Mouse (Mus musculus) MEL (cell line): ENCODE data around the gene Gls. TPM values are rescaled to one million over a fixed set of nuclear protein-coding genes. Genes with fewer than 3 reads are reported as not detected.
A peak's percentile ranks its signal among the peaks of the same experiment; 100 is the strongest.

Source experiments
- DNase-seq: peaks from one replicate; pipeline ENCODE4 v3.0.0; 2011; ENCODE audit warnings: low read depth, low spot score
- H3K27ac ChIP-seq: 2 replicates; pipeline ENCODE4 v1.5.1; 2012; ENCODE audit warnings: low read depth, mild to moderate bottlenecking, control low read depth, low read length, moderate library complexity; ENCODE audit not compliant: control insufficient read depth
- H3K27me3 ChIP-seq, 2 experiments: fragments of 150-350 bp in 1 of 2; sonication (generic) in 1 of 2; 2 replicates each; pipeline ENCODE4 v1.6.1; 2012; ENCODE audit warnings: low read length in 2 of 2, mild to moderate bottlenecking in 2 of 2, improper control_type of control experiment in 1 of 2, moderate library complexity in 1 of 2; ENCODE audit not compliant: insufficient read depth in 2 of 2, control insufficient read depth in 1 of 2
- H3K36me3 ChIP-seq, 2 experiments: 2 replicates each; pipeline ENCODE4 v1.6.1; 2012 to 2014; ENCODE audit warnings: low read length in 2 of 2, improper control_type of control experiment in 1 of 2, inconsistent platforms in 1 of 2, mild to moderate bottlenecking in 1 of 2; ENCODE audit not compliant: insufficient read depth in 2 of 2, control insufficient read depth in 1 of 2
- H3K4me1 ChIP-seq, 2 experiments: fragments of 150-350 bp in 1 of 2; sonication (generic) in 1 of 2; 2 replicates each; pipeline ENCODE4 v1.6.1; 2012; ENCODE audit warnings: low read length in 2 of 2, improper control_type of control experiment in 1 of 2, mild to moderate bottlenecking in 1 of 2; ENCODE audit not compliant: insufficient read depth in 2 of 2, control insufficient read depth in 1 of 2
- H3K4me3 ChIP-seq, 2 experiments: fragments of 150-350 bp in 1 of 2; sonication (generic) in 1 of 2; 2 replicates each; pipeline ENCODE4 v1.5.1; 2012; ENCODE audit warnings: low read depth in 2 of 2, low read length in 2 of 2, mild to moderate bottlenecking in 2 of 2, moderate library complexity in 2 of 2, control low read depth in 1 of 2, improper control_type of control experiment in 1 of 2; ENCODE audit not compliant: control insufficient read depth in 1 of 2, insufficient read depth in 1 of 2
- H3K79me2 ChIP-seq: 2 replicates; pipeline ENCODE4 v1.6.1; 2012; ENCODE audit warnings: mild to moderate bottlenecking, low read length, moderate library complexity; ENCODE audit not compliant: control insufficient read depth, poor library complexity, insufficient read depth
- H3K9ac ChIP-seq: 2 replicates; pipeline ENCODE4 v1.6.1; 2012; ENCODE audit warnings: low read depth, mild to moderate bottlenecking, control low read depth, low read length, moderate library complexity; ENCODE audit not compliant: control insufficient read depth, poor library complexity, severe bottlenecking
- H3K9me3 ChIP-seq: fragments of 150-350 bp; sonication (generic); replicated peaks from 2 replicates; pipeline ENCODE4 v1.6.1; 2012; ENCODE audit warnings: mild to moderate bottlenecking, low read length, improper control_type of control experiment, moderate library complexity; ENCODE audit not compliant: insufficient read depth
- BHLHE40 ChIP-seq: IDR thresholded peaks from 2 replicates; pipeline ENCODE4 v1.6.1; 2012; ENCODE audit warnings: low read depth, mild to moderate bottlenecking, inconsistent platforms, low read length, improper control_type of control experiment, borderline replicate concordance
- CTCF ChIP-seq, 3 experiments: IDR thresholded peaks in 2 of 3; conservative IDR thresholded peaks in 1 of 3; 2 replicates each; pipeline ENCODE4 v1.5.1; 2011 to 2012; ENCODE audit warnings: low read length in 3 of 3, low read depth in 2 of 3, mild to moderate bottlenecking in 2 of 3, improper control_type of control experiment in 1 of 3, inconsistent platforms in 1 of 3, mixed read lengths in 1 of 3, moderate library complexity in 1 of 3; ENCODE audit not compliant: control insufficient read depth in 1 of 3, insufficient read depth in 1 of 3, poor library complexity in 1 of 3, severe bottlenecking in 1 of 3
- E2F4 ChIP-seq: IDR thresholded peaks from 2 replicates; pipeline ENCODE4 v1.6.1; 2011; ENCODE audit warnings: low read depth, low read length, improper control_type of control experiment, borderline replicate concordance
- ETS1 ChIP-seq: IDR thresholded peaks from 2 replicates; pipeline ENCODE4 v1.6.1; 2012; ENCODE audit warnings: low read depth, mild to moderate bottlenecking, inconsistent platforms, low read length, improper control_type of control experiment, moderate library complexity
- GATA1 ChIP-seq: IDR thresholded peaks from 2 replicates; pipeline ENCODE4 v1.6.1; 2011; ENCODE audit warnings: low read depth, low read length, improper control_type of control experiment
- HCFC1 ChIP-seq: IDR thresholded peaks from 2 replicates; pipeline ENCODE4 v1.6.1; 2012; ENCODE audit warnings: low read depth, mild to moderate bottlenecking, inconsistent platforms, low read length, improper control_type of control experiment, moderate library complexity
- JUND ChIP-seq: IDR thresholded peaks from 2 replicates; pipeline ENCODE4 v1.6.1; 2011; ENCODE audit warnings: low read depth, mild to moderate bottlenecking, improper control_type of control experiment, low read length
- POLR2AphosphoS5 ChIP-seq: IDR thresholded peaks from 2 replicates; pipeline ENCODE4 v1.6.1; 2012; ENCODE audit warnings: low read depth, borderline replicate concordance, mild to moderate bottlenecking, inconsistent platforms, low read length, moderate library complexity, mixed read lengths
- RAD21 ChIP-seq: IDR thresholded peaks from 2 replicates; pipeline ENCODE4 v1.6.1; 2011; ENCODE audit warnings: mild to moderate bottlenecking, low read depth, low read length, improper control_type of control experiment
- SIN3A ChIP-seq: IDR thresholded peaks from 2 replicates; pipeline ENCODE4 v1.6.1; 2012; ENCODE audit warnings: low read length, improper control_type of control experiment, inconsistent platforms
- SMC3 ChIP-seq: IDR thresholded peaks from 2 replicates; pipeline ENCODE4 v1.6.1; 2011; ENCODE audit warnings: low read depth, low read length, improper control_type of control experiment
- UBTF ChIP-seq: IDR thresholded peaks from 2 replicates; pipeline ENCODE4 v1.6.1; 2012; ENCODE audit warnings: low read depth, mild to moderate bottlenecking, inconsistent platforms, low read length, improper control_type of control experiment, moderate library complexity, borderline replicate concordance; ENCODE audit not compliant: insufficient read depth
- USF1 ChIP-seq: IDR thresholded peaks from 2 replicates; pipeline ENCODE4 v1.6.1; 2014; ENCODE audit warnings: low read depth, mild to moderate bottlenecking, inconsistent platforms, low read length, improper control_type of control experiment, moderate library complexity
- polyA plus RNA-seq, 2 experiments: library from polyadenylated mRNA; stranded (reverse) in 1 of 2; unstranded in 1 of 2; fragments of >175 nt in 1 of 2; fragments of >200 nt in 1 of 2; gene quantifications; 2 replicates each; pipeline versions ENCODE4 v1.2.1 to v1.2.4; 2012; ENCODE audit warnings: low replicate concordance in 2 of 2, low read depth in 1 of 2; ENCODE audit not compliant: insufficient read length in 2 of 2, insufficient read depth in 1 of 2, missing spikeins in 1 of 2
- total RNA-seq: library from RNA; depleted of rRNA; stranded (reverse); fragments of 300-350 nt; gene quantifications from 2 replicates; pipeline ENCODE4 v1.2.3, GENCODE M21; 2012

Gene Gls
- total and polyA plus RNA-seq, 3 experiments, result 57.2 to 121 (median 91.9) TPM

GRCm38 (mm10) chr1:52121052-52121451, 112.0 kb downstream of the Gls start:
- Histone ChIP-seq H3K27ac (no peak overlapping the region), H3K27me3 (no peaks in the 10 kb centered on the region)
- TF ChIP-seq CTCF (IDR thresholded peaks at IDR 0.05 in 2 of 3, conservative IDR thresholded peaks at IDR 0.05 in 1 of 3; ENCODE audit: control insufficient read depth in 1 of 3, insufficient read depth in 1 of 3, low read depth in 2 of 3, low read length in 3 of 3, poor library complexity in 1 of 3, severe bottlenecking in 1 of 3) (no peak), BHLHE40 (no peak), GATA1 (no peak), UBTF (no peak), SIN3A (no peak), SMC3 (no peak), HCFC1 (no peak)
- TF ChIP-seq, all 39 proteins: peak for 0
- Histone ChIP-seq H3K4me3 (no peak overlapping the region), H3K9ac (no peak overlapping the region), H3K36me3 (no peaks in the 10 kb centered on the region; a peak in 2 of 4 replicates), H3K9me3 (no peaks in the 10 kb centered on the region), H3K79me2 (peaks cover 3% of the 10 kb centered on the region; the same call in 1 of the 2 replicates), H3K4me1 (peaks cover 0 to 8% of the 10 kb centered on the region in 2 experiments; a peak in 2 of 4 replicates)
- no peak for DNase-seq

- Histone ChIP-seq H3K4me3 (peak overlapping the region; percentile 81 to 91), H3K4me1 (peaks cover 0 to 8% of the 10 kb centered on the region in 2 experiments; a peak in 2 of 4 replicates), H3K9me3 (no peaks in the 10 kb centered on the region), H3K79me2 (peaks cover 3% of the 10 kb centered on the region; the same call in 1 of the 2 replicates), H3K36me3 (no peaks in the 10 kb centered on the region; a peak in 2 of 4 replicates), H3K27ac (no peak overlapping the region), H3K9ac (peak overlapping the region; percentile 86; the same call in 1 of the 2 replicates), H3K27me3 (no peaks in the 10 kb centered on the region)
- TF ChIP-seq ETS1 (no peak), CTCF (IDR thresholded peaks at IDR 0.05 in 2 of 3, conservative IDR thresholded peaks at IDR 0.05 in 1 of 3; ENCODE audit: control insufficient read depth in 1 of 3, insufficient read depth in 1 of 3, low read depth in 2 of 3, low read length in 3 of 3, poor library complexity in 1 of 3, severe bottlenecking in 1 of 3) (no peak), JUND (no peak), BHLHE40 (no peak), RAD21 (no peak), USF1 (no peak), E2F4 (no peak), POLR2AphosphoS5 (no peak)
- DNase-seq, result peak; percentile 17
Observed at GRCm38 (mm10) chr1:52120191-52120590, 112.8 kb downstream of the Gls start.

DNA sequence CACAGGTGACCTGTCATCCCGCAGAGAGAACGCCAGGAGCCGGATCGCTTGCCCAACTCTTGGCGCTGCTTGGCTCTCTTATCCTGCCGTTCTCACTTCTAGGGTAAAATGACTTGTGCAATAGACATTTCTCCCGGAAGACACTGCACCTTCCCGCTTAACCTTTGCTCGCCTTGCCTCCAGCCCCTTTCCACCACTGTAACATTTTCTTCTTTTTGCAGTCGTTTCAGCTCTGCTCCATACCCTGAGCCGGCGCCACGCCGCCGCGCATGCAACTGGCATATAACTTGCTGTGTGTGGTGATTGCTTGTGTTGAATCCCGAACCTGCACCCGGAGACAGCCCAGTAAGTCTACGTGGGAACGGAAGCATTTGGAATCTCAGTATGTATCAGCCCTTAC, 113.3 kb downstream of the Gls start:
- Histone ChIP-seq H3K36me3 (no peaks in the 10 kb centered on the region; a peak in 2 of 4 replicates), H3K4me1 (peaks cover 0 to 8% of the 10 kb centered on the region in 2 experiments; a peak in 2 of 4 replicates), H3K9ac (peak overlapping the region; percentile 86), H3K79me2 (peaks cover 3% of the 10 kb centered on the region; the same call in 1 of the 2 replicates), H3K27me3 (no peaks in the 10 kb centered on the region), H3K4me3 (peak overlapping the region; percentile 81 to 91), H3K9me3 (no peaks in the 10 kb centered on the region), H3K27ac (peak overlapping the region; percentile 34)
- DNase-seq, result no peak
- TF ChIP-seq ETS1 (0 out of 2 replicates have a peak, but pooled peaks have one; percentile 11), SMC3 (no peak)
